Mouse (Mus musculus): ENCODE data around the gene Deaf1. TPM values are rescaled to one million over a fixed set of nuclear protein-coding genes. Genes with fewer than 3 reads are reported as not detected.

The Deaf1 gene
- total RNA-seq, 2 experiments from 2014 or later: 91.3 to 92.6 TPM

- no peak for DNase-seq (ENCODE audit: extremely low spot score in 1 of 2, low spot score in 1 of 2)
Observed at GRCm38 (mm10) chr7:141299175-141299574, 28.3 kb downstream of the Deaf1 start.

GRCm38 (mm10) chr7:141297926-141298650 lies 29.4 kb downstream of the Deaf1 start:
- no peak for DNase-seq (ENCODE audit: extremely low spot score in 1 of 2, low spot score in 1 of 2)

GRCm38 (mm10) chr7:141294479-141294878 lies 33.0 kb downstream of the Deaf1 start:
- no peak for DNase-seq (ENCODE audit: extremely low spot score in 1 of 2, low spot score in 1 of 2)

- DNase-seq (ENCODE audit: extremely low spot score in 1 of 2, low spot score in 1 of 2): no peak
Observed at GRCm38 (mm10) chr7:141293852-141294471, 33.5 kb downstream of the Deaf1 start.

GRCm38 (mm10) chr7:141292583-141293388 lies 34.7 kb downstream of the Deaf1 start:
- no peak for DNase-seq (ENCODE audit: extremely low spot score in 1 of 2, low spot score in 1 of 2)

GRCm38 (mm10) chr7:141291921-141292582 lies 35.4 kb downstream of the Deaf1 start, which contains the start of gene Drd4:
TSS of gene Drd4 (plus strand) at chr7:141292006.
- DNase-seq (ENCODE audit: extremely low spot score in 1 of 2, low spot score in 1 of 2): no peak

GRCm38 (mm10) chr7:141288042-141288441 lies 39.4 kb downstream of the Deaf1 start:
- DNase-seq (ENCODE audit: extremely low spot score in 1 of 2, low spot score in 1 of 2): no peak

- DNase-seq (ENCODE audit: extremely low spot score in 1 of 2, low spot score in 1 of 2): no peak
Observed at GRCm38 (mm10) chr7:141282756-141283155, 44.7 kb downstream of the Deaf1 start.

GRCm38 (mm10) chr7:141281442-141281841 lies 46.0 kb downstream of the Deaf1 start:
- no peak for DNase-seq (ENCODE audit: extremely low spot score in 1 of 2, low spot score in 1 of 2)

GRCm38 (mm10) chr7:141278766-141279590 lies 48.5 kb downstream of the Deaf1 start, which contains the start of gene Sct:
TSS of gene Sct (minus strand) at chr7:141279133.
- DNase-seq (ENCODE audit: extremely low spot score in 1 of 2, low spot score in 1 of 2): no peak

- DNase-seq (ENCODE audit: extremely low spot score in 1 of 2, low spot score in 1 of 2): no peak
Observed at GRCm38 (mm10) chr7:141277701-141278678, 49.5 kb downstream of the Deaf1 start.

- DNase-seq (ENCODE audit: extremely low spot score in 1 of 2, low spot score in 1 of 2): no peak
Observed at GRCm38 (mm10) chr7:141276546-141276945, 50.9 kb downstream of the Deaf1 start, which contains the start of gene Cdhr5. TSS of gene Cdhr5 (minus strand) at chr7:141276786.

GRCm38 (mm10) chr7:141275356-141275755 lies 52.1 kb downstream of the Deaf1 start:
- DNase-seq (ENCODE audit: extremely low spot score in 1 of 2, low spot score in 1 of 2): no peak

GRCm38 (mm10) chr7:141270631-141271030 lies 56.9 kb downstream of the Deaf1 start:
- no peak for DNase-seq (ENCODE audit: extremely low spot score in 1 of 2, low spot score in 1 of 2)

GRCm38 (mm10) chr7:141269273-141269545 lies 58.3 kb downstream of the Deaf1 start:
- DNase-seq (ENCODE audit: extremely low spot score in 1 of 2, low spot score in 1 of 2): no peak

GRCm38 (mm10) chr7:141268466-141269272 lies 58.8 kb downstream of the Deaf1 start:
- DNase-seq (ENCODE audit: extremely low spot score in 1 of 2, low spot score in 1 of 2): no peak

- no peak for DNase-seq (ENCODE audit: extremely low spot score in 1 of 2, low spot score in 1 of 2)
Observed at GRCm38 (mm10) chr7:141265739-141266561, 61.5 kb downstream of the Deaf1 start, which contains the start of gene Irf7. TSS of gene Irf7 (minus strand) at chr7:141266481.
